Mouse (Mus musculus) megakaryocyte-erythroid progenitor cell, adult 5-6 weeks (primary cell): Measurements from ENCODE around the gene Dram1. TPM values are rescaled to one million over a fixed set of nuclear protein-coding genes. Genes with fewer than 3 reads are reported as not detected.
"Not testable (repeated sequence)": the region's sequence is repeated elsewhere in the genome, so short reads cannot be mapped to it uniquely, and the experiment has no call there.

Experiments
- ATAC-seq: replicated peaks from 2 replicates; pipeline ENCODE4 v1.8.0; 2016; ENCODE audit warnings: mild to moderate bottlenecking, inconsistent platforms; ENCODE audit not compliant: severe bottlenecking, poor library complexity, low FRiP score, low TSS enrichment
- total RNA-seq, 2 experiments: library from RNA; stranded (forward) in 1 of 2; stranded (reverse) in 1 of 2; fragments of 200-1000, 215-1000 nt in 1 of 2; fragments of >200 nt in 1 of 2; fragmentation: Nextera tagmentation in 1 of 2; gene quantifications; 2 replicates each; pipeline ENCODE4 v1.2.3; 2014 to 2017

Dram1 gene
- total RNA-seq, 2 experiments from 2014 or later = 0.80 TPM; not detected in 1

GRCm38 (mm10) chr10:88390096-88390790 lies 11.4 kb upstream of the Dram1 start:
- 0 out of 2 replicates have a peak, but pooled peaks have one; percentile 4 for ATAC-seq

GRCm38 (mm10) chr10:88389576-88389975 lies 10.7 kb upstream of the Dram1 start:
- peak; percentile 36 for ATAC-seq

GRCm38 (mm10) chr10:88386251-88386650 lies 7.4 kb upstream of the Dram1 start:
- peak; percentile 28 for ATAC-seq

- ATAC-seq = peak; percentile 93
These were observed 6.9 kb upstream of the Dram1 start for GRCm38 (mm10) chr10:88385758-88386157.

GRCm38 (mm10) chr10:88385290-88385689 lies 6.4 kb upstream of the Dram1 start:
- ATAC-seq = no peak

GRCm38 (mm10) chr10:88384081-88384480 lies 5.2 kb upstream of the Dram1 start:
- ATAC-seq = no peak

GRCm38 (mm10) chr10:88383479-88383878 lies 4.6 kb upstream of the Dram1 start:
- no peak for ATAC-seq

GRCm38 (mm10) chr10:88382009-88382408 lies 3.1 kb upstream of the Dram1 start:
- no peak for ATAC-seq

- ATAC-seq = no peak
These were observed 2.4 kb upstream of the Dram1 start for GRCm38 (mm10) chr10:88381286-88381685.

- ATAC-seq = peak; percentile 23; the same call in 1 of the 2 replicates
These were observed 1.7 kb upstream of the Dram1 start for GRCm38 (mm10) chr10:88380430-88381060.

- ATAC-seq = peak; percentile 84
These were observed 1.1 kb upstream of the Dram1 start for GRCm38 (mm10) chr10:88380002-88380401.

- ATAC-seq = no peak
These were observed 1.2 kb downstream of the Dram1 start for GRCm38 (mm10) chr10:88377666-88378065.

- ATAC-seq = 0 out of 2 replicates have a peak, but pooled peaks have one; percentile 30
These were observed 2.1 kb downstream of the Dram1 start for GRCm38 (mm10) chr10:88376770-88377169.

GRCm38 (mm10) chr10:88374984-88375383 lies 3.9 kb downstream of the Dram1 start:
- no peak for ATAC-seq

- not testable (repeated sequence) for ATAC-seq
These were observed 5.9 kb downstream of the Dram1 start for GRCm38 (mm10) chr10:88372945-88373344.

- no peak for ATAC-seq
These were observed 6.4 kb downstream of the Dram1 start for GRCm38 (mm10) chr10:88372436-88372835.

GRCm38 (mm10) chr10:88371793-88372192 lies 7.1 kb downstream of the Dram1 start:
- peak; percentile 60 for ATAC-seq

- no peak for ATAC-seq
These were observed 9.6 kb downstream of the Dram1 start for GRCm38 (mm10) chr10:88369233-88369632.

GRCm38 (mm10) chr10:88364221-88364620 lies 14.7 kb downstream of the Dram1 start:
- no peak for ATAC-seq

GRCm38 (mm10) chr10:88362218-88362617 lies 16.7 kb downstream of the Dram1 start:
- ATAC-seq = no peak

- peak; percentile 89 for ATAC-seq
These were observed 21.8 kb downstream of the Dram1 start for GRCm38 (mm10) chr10:88356983-88357559.
